Mouse (Mus musculus): Measurements from ENCODE around the gene Parg.

Parg gene

GRCm38 (mm10) chr14:32321732-32322685 lies 120.3 kb downstream of the Parg start, which contains the start of gene Ogdhl:
TSS of gene Ogdhl (plus strand) at chr14:32322019.
- peak; percentile 93 for DNase-seq (ENCODE audit: low read depth, low spot score)

- DNase-seq (ENCODE audit: low read depth, low spot score), result no peak
These were observed 121.5 kb downstream of the Parg start for GRCm38 (mm10) chr14:32323221-32323620.

- no peak for DNase-seq (ENCODE audit: low read depth, low spot score)
These were observed 125.6 kb downstream of the Parg start for GRCm38 (mm10) chr14:32327366-32327765.

GRCm38 (mm10) chr14:32332515-32333445 lies 131.0 kb downstream of the Parg start:
- no peak for DNase-seq (ENCODE audit: low read depth, low spot score)

GRCm38 (mm10) chr14:32336021-32336420 lies 134.3 kb downstream of the Parg start:
- no peak for DNase-seq (ENCODE audit: low read depth, low spot score)

- DNase-seq (ENCODE audit: low read depth, low spot score), result no peak
These were observed 134.8 kb downstream of the Parg start for GRCm38 (mm10) chr14:32336547-32336946.

GRCm38 (mm10) chr14:32341823-32342222 lies 140.1 kb downstream of the Parg start:
- no peak for DNase-seq (ENCODE audit: low read depth, low spot score)

GRCm38 (mm10) chr14:32344176-32344575 lies 142.4 kb downstream of the Parg start:
- DNase-seq (ENCODE audit: low read depth, low spot score), result no peak

- no peak for DNase-seq (ENCODE audit: low read depth, low spot score)
These were observed 142.9 kb downstream of the Parg start for GRCm38 (mm10) chr14:32344694-32345093.

Data from ES-CJ7 (cell line).